Mouse (Mus musculus) spleen, postnatal 10 days (tissue): ENCODE data around the gene Dnmbp.
A peak's percentile ranks its signal among the peaks of the same experiment; 100 is the strongest.

Experiments used
- DNase-seq, 2 experiments: peaks; one replicate each; pipeline ENCODE4 v3.0.0; 2021 to 2022; ENCODE audit warnings: low spot score in 2 of 2

Gene Dnmbp

DNA sequence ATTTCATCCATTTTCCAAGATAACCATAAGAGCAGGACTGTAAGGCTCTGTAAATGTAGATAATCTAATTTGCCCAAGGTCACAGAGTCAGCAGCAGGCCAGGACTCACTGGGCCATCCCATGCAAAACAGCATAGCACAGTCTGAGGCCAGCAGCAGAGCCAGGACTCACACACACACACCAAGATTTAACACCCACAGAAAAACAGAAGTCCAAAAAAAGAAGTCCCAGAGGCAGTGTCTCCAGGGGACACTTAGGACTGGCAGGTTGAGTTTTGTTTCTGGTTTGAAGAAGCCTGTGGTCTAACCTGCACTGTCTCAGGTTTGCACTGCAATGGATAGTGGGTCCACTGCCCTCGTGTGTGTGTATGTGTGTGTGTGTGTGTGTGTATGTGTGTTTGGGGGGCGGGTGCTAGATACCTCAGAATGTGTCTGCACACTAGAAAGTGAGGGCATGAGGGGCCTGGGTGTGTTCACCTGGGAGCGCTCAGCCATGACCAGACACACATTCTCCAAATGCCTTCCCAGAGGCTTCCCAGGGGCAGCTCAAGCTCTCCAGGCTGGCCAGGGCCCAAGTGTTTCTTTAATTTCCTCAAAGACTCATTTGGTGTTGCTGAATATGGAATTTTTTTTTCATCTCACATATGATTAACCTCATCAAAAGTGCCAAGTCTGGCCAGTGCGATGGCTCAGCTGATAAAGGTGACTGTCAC, 27.1 kb downstream of the Dnmbp start:
- DNase-seq = no peak

DNA sequence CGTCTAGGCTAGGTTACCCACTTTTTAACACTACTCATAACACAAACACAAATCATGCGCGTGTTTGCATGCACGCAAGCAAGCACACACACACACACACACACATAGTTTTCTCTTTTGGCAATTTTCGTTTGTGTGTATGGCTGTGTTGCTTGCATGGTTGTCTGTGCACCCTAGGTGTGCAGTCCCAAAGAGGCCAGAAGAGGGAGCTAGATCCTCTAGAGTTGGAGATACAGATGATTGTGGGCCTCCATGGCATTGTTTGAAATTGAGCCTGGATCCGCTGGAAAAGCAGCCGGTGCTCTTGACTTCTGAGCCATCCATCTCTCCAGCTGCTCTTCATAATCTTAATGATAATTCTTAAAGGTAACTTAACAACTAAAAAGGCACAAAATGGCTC, 33.5 kb downstream of the Dnmbp start:
- no peak for DNase-seq

DNA sequence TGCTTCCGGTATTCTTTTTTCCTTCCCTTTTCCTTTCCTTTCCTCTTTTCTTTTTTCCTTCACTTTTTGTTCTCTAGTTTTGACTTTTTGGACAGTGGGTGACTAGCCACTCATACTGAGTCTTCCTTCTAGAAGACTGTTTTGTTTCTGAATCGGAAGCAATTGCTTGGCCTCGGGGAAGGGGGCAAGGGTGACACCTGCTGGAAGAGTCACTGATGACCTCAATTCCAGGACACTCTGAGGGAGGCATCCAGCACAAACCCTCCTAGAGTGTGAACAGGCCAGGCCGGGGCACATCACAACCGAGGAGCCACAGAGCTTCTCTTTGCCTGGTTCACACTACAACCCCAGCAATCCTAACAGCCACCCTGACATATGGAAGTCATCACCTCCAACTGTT, 34.0 kb downstream of the Dnmbp start:
- DNase-seq = peak in 1 of 2 experiments; percentile 37

DNA sequence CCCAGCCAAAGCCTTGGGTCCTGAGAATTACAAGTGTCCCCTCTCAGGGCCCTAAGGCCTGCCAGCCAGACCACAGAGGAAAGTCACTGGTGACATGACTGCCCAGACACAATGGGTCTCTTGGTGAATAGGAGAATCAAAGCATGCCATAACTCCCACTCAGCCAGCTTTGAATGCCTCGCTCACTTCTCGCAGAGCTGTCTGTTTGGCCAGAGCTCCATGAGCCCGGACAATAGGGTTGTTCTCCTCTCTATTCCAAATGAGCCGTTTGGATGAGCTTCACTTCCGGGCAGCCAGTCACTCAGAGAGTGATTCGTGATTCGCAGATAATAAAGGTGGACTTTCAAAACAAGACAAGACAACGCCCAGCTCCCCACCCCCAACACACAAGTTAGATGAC, 34.9 kb downstream of the Dnmbp start:
- DNase-seq = no peak

DNA sequence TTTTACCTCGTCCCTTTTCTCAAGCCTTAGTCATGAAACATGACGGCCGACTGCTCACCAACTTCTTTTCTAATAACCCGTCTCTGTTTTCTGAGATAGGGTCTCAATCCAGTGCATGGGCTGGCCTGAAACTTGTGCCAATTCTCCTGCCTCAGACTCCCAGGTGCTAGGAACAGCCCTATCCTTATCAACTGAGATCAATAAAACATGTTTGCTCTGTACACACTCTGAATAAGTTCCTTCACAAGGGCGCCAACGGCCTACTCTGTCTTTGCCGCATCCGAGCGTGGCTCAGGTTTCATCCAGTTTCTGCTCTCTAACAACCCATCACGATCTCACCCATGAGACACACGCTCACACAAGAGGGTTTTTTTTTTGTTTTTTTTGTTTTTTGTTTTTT, 35.7 kb downstream of the Dnmbp start:
- DNase-seq = no peak

DNA sequence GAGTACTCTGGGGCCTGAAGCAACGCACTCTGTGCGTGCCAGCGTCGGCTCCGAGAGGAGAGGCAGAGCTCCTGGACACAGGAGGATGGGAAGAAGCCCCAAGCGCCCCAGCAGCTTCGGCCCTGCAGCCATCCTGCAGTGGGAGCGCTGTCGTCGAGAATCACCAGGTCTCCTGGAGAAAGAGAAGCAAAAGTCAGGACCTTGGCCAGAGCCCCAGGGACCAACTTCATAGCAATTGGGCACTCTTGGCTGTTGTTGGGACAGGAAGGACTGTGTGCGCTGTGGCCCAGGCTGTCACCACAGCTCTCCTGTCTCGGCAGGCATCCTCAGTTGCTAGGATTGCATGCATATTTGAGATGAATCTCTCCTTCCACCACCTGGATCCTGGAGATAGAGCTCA, 37.1 kb downstream of the Dnmbp start:
- no peak for DNase-seq

DNA sequence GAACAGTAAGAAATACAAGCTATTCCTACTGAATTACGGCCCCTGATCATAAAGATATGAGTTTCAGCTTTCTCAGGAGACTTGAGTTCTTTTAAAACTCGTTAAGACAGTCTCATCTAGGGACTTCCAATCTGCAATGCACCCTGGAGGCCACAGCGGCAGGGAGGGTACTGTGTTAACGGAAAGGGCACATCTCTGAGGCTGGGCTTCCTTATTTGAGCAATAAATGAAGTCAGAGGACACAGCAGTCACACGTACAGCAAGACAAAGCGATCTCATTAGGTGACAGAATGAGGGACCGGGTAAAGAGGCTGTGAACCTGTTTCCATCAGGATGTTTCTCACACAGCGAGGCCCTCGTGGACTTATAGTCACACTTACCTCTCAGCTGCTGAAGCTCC, 39.3 kb downstream of the Dnmbp start:
- no peak for DNase-seq

DNA sequence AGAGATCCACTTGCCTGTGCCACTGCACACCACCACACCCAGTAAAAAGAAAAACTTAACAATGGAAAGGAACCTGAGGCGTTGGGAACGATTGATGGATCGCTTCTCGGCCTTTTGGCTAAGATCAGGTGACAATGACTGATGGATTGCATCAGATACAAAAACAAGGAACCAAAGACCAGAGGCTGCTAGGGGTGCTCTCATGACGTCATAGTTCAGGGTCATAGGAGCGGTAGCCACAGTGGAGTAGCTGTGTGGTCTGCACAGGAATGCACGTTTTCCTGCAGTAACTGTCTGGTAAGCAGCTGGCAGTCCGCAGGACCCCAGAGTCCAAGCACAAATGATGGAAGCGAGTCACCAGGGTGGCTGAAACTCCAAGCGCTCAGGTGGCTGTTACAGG, 41.4 kb downstream of the Dnmbp start:
- no peak for DNase-seq

DNA sequence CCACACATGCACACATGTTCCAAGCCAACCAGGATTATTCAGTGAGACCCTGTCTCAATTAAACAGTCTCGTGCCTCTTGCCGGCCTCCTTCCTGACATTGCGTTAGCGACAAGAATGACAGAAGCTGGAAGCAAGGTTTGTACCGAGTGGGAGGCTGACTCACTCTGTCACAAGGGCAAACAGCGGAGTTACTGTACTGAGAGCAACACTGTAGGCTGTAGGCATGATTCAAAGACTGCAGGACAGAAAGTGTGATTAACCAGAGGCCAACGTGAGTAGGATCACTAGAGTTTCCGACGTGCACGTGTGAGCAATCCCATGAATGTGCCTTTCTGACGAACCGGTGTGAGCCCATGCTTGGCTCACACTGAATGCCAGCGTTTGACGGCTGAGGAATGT, 43.5 kb downstream of the Dnmbp start:
- DNase-seq = no peak

DNA sequence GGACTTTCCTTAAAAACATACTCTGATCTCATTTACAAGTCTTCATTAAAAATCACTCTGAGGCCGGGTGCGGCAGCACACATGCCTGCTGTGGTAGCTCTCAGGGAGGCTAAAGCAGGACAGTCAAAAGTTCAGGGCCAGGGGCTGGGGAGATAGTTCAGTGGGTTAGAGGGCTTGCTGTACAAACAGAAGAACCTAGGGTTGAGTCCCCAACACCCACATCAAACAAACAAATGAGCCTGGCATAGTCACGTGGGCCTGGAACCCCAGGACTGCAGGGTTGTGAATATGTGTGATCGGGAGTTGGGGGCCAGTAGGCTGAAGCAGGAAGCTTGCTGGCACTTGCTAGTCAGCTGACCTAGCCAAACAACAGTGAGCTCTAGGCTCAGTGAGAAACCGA, 44.0 kb downstream of the Dnmbp start:
- no peak for DNase-seq

DNA sequence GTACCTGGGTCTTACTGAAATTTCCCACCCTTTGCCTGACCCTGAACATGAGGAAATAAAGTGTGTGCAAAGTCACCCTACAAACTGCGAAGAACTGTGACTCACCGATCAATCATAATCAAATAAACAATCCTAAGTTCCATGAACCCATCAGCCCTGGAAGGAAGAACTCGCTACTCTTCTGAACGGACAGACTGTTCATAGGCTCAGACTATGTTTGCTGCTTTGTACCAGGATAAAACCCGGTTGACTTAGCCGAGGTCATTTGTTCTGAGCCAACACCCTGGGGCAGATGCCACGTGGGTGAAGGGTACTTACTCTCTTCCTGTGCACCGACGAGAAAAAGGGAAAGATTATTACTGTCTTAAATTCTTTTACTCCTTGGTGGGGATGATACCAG, 45.2 kb downstream of the Dnmbp start:
- DNase-seq = no peak

DNA sequence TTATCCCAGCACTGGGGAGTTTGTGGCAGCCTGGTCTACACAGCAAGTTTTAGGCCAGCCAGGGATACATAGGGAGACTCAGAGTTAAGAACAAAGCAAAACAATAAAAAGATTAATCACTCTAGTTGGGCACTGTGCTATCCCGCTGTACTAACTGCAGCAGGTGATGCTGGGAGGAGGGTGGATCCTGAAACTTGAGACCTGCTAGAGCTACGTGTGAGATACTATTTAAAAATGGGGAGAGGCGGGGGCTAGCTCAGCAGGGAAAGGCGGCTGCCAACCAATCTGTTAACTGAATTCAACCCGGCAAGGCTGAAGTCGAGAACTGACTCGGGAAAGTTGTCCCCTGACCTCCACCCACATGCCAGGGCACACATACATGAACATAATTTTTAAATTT, 45.9 kb downstream of the Dnmbp start:
- DNase-seq = no peak

DNA sequence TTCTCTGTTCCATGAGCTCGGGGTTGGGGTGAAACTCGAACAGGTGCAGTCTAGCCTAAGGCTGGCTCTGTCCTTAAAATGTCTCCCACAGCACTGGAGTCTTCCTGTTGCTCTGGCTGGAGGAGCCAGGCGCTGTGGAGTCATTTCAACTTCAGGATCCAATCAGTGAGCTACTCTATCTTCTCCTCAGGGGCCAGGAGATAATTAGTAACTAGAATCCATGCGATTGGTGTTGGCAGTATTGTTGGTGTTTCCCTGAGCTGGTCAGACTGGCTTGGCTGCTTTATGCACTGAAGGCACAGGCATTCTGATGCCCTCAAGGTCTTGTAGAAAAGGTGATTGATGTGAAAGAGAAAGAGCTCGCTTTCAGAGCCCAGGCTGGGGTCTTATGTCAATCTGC, 49.5 kb downstream of the Dnmbp start:
- DNase-seq = no peak

DNA sequence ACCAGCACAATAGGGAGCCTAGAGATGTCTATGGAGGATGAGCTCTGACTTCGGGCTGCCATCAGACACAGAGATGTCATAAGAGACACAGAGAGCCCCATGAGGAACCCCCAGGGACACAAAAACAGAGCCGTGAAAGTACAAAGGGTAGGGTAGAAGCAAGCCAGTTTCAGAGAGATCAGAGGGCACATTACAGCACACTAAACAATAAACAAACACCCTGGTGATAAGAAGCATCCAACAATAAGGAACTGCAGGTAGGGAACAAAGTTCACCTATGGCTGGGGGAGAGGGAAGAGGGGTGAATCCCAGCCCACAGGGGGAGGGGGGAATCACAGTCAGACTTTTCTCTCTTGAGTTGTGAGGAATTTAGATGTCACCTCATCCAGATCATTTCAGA, 52.3 kb downstream of the Dnmbp start:
- no peak for DNase-seq

DNA sequence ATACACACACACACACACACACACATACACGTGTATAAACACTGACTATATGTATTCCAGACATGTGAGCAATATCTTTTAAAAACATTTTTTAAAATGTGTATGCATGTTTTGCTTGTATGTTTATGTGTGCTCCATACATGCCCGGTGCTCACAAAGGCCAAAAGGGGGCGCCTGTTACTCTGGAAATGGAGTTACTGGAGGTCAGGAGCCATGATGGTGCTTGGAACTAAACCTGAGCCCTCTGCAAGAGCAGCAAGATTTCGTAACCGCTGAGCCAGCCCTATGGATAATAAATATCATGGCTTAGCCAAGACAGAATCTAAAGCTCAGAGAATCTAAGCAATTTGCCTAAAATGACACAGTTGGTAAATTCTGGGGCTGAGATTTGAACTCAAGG, 52.7 kb downstream of the Dnmbp start:
- DNase-seq = no peak

DNA sequence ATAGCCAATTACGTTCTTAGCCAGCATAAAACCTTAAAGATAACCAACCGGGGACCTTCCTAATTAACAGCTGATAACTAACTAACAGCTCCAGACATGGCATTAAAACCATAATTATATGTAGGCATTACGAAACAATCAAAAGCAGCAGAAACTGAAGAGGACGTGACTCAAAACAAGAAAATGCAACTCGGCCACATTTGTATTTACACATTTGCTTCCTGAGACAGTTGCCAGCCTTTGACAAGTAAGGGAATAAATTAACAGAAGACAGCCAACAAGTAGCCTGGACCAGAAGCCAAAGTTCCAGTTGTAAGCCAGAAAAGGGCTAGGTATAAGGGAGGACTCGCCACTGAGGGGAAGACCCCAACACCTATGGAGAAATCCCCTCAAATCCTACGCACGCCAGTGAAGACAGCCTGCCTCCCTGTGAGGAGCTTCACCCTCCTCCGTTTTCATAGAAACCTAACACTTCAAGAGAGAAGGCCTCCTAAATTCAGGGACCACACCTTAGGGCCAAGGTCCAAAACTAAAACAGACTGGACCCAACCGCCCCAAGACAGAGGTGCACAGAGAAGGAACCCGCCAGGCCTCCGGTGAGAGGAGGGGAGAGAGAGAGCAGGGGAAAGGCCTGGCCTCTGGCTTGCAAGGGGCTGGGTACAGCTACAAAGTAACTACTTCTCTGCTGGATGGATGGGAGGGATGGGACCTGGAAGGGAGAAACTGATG, 53.5 kb downstream of the Dnmbp start:
- no peak for DNase-seq

DNA sequence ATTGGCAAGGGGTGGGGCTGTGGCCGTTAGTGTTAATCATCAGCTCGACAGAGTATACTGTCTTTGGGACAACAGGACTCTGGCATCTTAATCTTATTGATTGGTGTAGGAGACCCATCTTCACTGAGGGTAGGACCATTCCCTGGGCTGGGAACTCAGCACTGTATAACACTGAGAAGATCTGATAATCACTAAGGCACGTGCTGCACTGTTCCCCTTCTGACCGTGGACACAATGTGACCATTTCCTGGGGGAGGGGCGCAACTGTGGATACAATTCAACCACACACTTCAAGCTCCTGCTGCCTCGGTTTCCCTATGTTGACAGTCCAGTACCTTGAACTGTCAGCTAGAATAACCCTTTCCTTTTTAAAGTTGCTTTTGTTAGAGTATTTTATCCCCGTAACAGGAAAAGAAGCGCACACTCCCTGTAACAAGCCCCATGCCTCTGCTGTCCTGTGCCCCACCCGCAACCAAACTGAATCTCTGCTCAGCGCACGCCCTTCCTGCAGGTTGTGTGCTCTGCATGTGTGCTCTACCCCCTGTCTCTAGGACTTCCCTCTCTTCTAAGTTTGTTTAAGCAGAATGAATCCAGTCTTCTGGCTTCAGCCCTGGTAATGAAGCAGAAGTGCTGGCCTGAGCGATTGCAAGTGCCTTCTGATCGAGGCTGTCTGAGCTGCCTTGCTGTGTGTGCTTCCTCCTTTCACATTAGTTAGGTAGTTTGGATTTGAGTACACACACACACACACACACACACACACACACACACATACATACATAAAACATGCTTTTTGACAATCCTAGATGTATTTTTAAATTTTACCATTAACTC, 55.1 kb downstream of the Dnmbp start:
- no peak for DNase-seq

DNA sequence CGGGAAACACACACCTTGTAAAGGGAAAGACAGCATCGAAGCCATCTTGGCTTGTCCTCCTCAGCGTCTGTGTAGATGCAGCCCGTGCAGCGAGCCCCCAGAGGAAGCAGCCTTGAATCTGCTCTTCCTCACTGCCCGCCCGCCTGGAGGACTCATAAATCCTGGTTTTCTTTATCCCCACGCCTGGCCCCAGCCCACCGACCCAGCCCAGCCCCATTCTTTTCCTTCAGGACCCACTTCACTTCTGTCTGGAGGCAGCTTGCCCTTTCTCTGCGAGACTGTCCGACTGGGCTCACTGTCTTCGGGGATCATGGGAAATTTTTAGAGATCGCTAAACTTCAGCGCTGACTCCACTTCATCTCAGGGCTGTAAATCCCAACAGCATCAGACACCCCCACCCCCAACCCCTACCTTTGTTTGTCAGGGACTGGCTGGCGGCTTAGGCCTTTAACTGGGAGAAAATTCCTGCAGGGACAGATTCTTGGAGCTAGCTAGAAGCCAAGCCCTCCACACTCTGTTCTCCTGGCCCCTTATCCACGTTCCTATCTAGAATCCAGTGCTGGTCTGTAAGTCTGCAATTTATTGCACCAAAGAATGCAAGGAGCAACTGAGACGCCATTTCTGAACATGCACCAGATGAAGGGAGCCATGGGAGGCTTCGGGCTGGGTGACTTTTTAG, 57.0 kb downstream of the Dnmbp start:
- DNase-seq = no peak

DNA sequence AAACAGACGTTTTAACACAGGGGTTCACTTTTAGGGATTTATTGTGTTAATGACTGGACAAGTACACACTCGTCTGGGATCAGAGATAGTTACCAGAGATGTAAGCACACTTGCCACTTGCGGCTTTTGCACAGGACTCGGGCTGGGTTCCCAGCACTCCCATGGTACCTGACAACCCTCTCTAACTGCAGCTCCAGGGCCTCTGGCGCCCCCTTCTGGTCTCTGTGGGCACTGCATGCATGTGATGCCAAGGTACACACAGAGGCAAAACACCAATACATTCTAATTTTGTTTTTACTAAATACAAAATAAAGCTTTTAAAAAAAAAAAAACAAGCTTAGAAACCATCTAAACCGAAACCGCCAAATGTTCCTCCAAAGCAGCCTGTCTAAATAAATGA, 58.4 kb downstream of the Dnmbp start:
- DNase-seq = peak in 1 of 2 experiments; percentile 39

DNA sequence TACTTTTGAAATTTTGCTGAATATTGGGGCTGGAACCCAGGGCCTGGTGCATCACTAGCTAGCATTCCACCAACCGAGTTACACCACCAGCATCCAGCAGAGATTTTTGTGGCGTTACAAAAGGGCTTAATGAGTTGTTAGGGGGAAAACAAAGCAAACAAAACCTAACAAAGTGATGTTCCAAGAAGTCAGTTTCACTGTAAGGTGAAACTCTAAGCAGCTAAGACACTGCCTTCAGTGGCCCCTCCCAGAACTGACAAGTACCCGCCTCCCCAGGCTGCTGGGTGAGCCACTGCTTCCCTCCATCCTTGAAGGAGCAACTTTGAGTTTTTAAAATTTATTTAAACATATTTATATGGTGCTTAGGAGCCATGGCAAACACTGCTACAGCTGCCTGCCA, 59.6 kb downstream of the Dnmbp start:
- DNase-seq = no peak

DNA sequence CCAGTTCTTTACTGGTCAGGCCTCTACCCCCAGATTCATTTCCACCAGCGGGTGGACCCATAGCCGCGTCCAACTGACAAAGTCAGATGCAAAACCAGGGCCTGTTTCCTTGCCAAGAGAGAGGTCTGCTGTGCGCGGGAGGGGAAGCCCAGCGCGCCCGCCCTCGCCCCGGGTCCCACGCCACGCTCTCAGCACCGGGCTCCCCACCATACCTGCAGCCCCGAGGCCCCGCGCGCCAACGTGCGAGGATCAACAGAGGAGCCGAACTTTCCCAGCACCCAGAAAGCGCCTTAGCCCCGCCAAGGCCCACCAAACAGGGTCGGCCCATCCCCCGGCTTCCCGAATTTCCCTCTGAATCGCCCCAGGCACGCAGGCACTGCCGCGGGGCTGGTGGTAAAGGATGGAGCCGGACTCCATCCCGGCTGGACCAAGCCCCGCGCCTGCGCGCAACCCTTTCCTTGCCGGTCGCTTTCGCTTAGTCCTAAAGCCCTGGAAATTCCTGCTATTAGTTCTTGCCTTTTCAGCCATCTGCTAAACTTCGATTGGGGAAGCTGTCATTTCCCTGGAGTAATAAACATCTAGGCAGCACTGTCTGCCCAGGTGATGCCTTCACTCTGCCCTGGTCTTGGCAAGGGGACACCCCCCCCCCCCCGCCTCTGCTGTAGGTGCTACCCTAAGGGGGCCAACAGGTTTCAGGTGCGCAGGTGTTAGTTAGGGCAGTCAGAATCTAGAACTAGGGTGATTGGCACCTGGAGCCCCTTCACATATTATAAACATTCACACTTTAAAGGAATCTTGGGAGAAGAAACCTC, 60.4 kb downstream of the Dnmbp start:
- peak in 1 of 2 experiments; percentile 36 for DNase-seq
